Mouse (Mus musculus): Measurements from ENCODE around the gene Myo18a. TPM values are rescaled to one million over a fixed set of nuclear protein-coding genes. Genes with fewer than 3 reads are reported as not detected.

Gene Myo18a
- total RNA-seq, 4 experiments from 2014 or later = 133 to 174 (median 147) TPM

GRCm38 (mm10) chr11:77835109-77835508 lies 72.1 kb downstream of the Myo18a start:
- no peak for DNase-seq (ENCODE audit: low spot score in 2 of 2)

GRCm38 (mm10) chr11:77836290-77836689 lies 73.2 kb downstream of the Myo18a start:
- DNase-seq (ENCODE audit: low spot score in 2 of 2) = no peak

GRCm38 (mm10) chr11:77836751-77837150 lies 73.7 kb downstream of the Myo18a start:
- no peak for DNase-seq (ENCODE audit: low spot score in 2 of 2)

- no peak for DNase-seq (ENCODE audit: low spot score in 2 of 2)
Measured at GRCm38 (mm10) chr11:77837856-77838255, 74.8 kb downstream of the Myo18a start.

- DNase-seq (ENCODE audit: low spot score in 2 of 2) = no peak
Measured at GRCm38 (mm10) chr11:77840523-77841245, 77.6 kb downstream of the Myo18a start.

GRCm38 (mm10) chr11:77843068-77843905 lies 80.2 kb downstream of the Myo18a start:
- no peak for DNase-seq (ENCODE audit: low spot score in 2 of 2)

GRCm38 (mm10) chr11:77843906-77844200 lies 80.8 kb downstream of the Myo18a start:
- no peak for DNase-seq (ENCODE audit: low spot score in 2 of 2)

GRCm38 (mm10) chr11:77847599-77848128 lies 84.6 kb downstream of the Myo18a start:
- DNase-seq (ENCODE audit: low spot score in 2 of 2) = no peak

GRCm38 (mm10) chr11:77848131-77848530 lies 85.1 kb downstream of the Myo18a start:
- no peak for DNase-seq (ENCODE audit: low spot score in 2 of 2)

GRCm38 (mm10) chr11:77849151-77849550 lies 86.1 kb downstream of the Myo18a start:
- DNase-seq (ENCODE audit: low spot score in 2 of 2) = no peak

- DNase-seq (ENCODE audit: low spot score in 2 of 2) = peak in 1 of 2 experiments; percentile 80
Measured at GRCm38 (mm10) chr11:77850401-77851244, 87.6 kb downstream of the Myo18a start.

GRCm38 (mm10) chr11:77851483-77852010 lies 88.5 kb downstream of the Myo18a start:
- DNase-seq (ENCODE audit: low spot score in 2 of 2) = no peak

GRCm38 (mm10) chr11:77852195-77852594 lies 89.1 kb downstream of the Myo18a start:
- DNase-seq (ENCODE audit: low spot score in 2 of 2) = no peak

GRCm38 (mm10) chr11:77852941-77853668 lies 90.1 kb downstream of the Myo18a start:
- no peak for DNase-seq (ENCODE audit: low spot score in 2 of 2)

GRCm38 (mm10) chr11:77854641-77855040 lies 91.6 kb downstream of the Myo18a start:
- no peak for DNase-seq (ENCODE audit: low spot score in 2 of 2)

GRCm38 (mm10) chr11:77855396-77855795 lies 92.3 kb downstream of the Myo18a start:
- no peak for DNase-seq (ENCODE audit: low spot score in 2 of 2)

- DNase-seq (ENCODE audit: low spot score in 2 of 2) = no peak
Measured at GRCm38 (mm10) chr11:77857089-77857488, 94.0 kb downstream of the Myo18a start.

- DNase-seq (ENCODE audit: low spot score in 2 of 2) = no peak
Measured at GRCm38 (mm10) chr11:77858589-77858988, 95.5 kb downstream of the Myo18a start.

- peak; percentile 50 to 81 for DNase-seq (ENCODE audit: low spot score in 2 of 2)
Measured at GRCm38 (mm10) chr11:77860947-77861346, 97.9 kb downstream of the Myo18a start.

GRCm38 (mm10) chr11:77862887-77863286 lies 99.8 kb downstream of the Myo18a start:
- no peak for DNase-seq (ENCODE audit: low spot score in 2 of 2)

GRCm38 (mm10) chr11:77864771-77865170 lies 101.7 kb downstream of the Myo18a start:
- DNase-seq (ENCODE audit: low spot score in 2 of 2) = no peak
